Mouse (Mus musculus): Measurements from ENCODE around the gene Osbpl11. TPM values are rescaled to one million over a fixed set of nuclear protein-coding genes. Genes with fewer than 3 reads are reported as not detected.
A peak's percentile ranks its signal among the peaks of the same experiment; 100 is the strongest.

The Osbpl11 gene
- polyA plus RNA-seq, 1 experiment from 2014 or later: 21.5 TPM

DNA sequence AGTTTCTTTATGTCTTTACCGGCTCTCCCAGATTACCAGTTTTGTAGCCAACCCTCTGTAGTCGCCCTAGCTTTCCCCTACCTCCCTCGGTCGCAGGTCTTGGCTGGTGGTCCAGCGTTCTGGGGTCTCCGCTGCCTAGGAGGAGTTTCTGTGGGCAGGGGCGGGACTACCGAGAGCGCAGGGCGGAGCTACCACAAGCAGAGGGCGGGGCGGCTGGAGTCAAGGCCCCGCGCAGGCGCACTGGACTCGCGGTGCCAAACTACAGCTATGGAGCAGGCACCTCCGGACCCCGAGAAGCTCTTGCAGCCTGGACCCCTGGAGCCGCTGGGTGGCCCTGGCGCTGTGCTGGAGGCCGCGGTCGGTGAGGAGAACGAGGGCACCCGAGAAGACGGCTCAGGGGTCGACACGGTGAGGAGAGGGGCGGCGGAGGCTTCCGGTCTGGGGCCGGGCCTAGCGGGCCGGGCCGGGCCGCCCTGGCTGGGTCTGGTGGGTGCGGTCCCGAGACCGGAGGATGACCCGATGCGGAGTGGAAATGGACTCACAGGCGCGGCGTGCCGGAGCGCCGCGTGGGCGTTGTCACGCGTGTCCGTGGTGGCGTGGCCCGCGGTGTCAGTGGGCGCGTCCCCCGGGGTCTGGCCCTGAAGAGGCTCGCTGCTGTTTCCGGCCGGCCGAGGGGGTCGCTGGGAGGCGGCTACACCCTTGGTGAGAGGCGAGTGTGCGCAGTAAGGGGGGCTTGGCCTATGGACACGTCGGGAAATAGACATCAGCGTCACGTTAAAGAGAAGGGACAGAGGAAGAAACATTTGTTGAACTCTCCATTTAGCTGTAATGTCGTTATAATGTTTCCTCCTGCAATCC is 66.6 kb downstream of the Osbpl11 start, which contains the start of gene Snx4:
Gene Snx4, plus strand, starts transcription at position 249 of the 858 bp plus-strand sequence.
- under 1% methylated on average over 72 of the region's 72 CpGs for WGBS
- DNase-seq (peak; percentile 98), ATAC-seq (ENCODE audit: low FRiP score, low TSS enrichment) (peak; percentile 95)
- Histone ChIP-seq H3K36me3 (ENCODE audit: control insufficient read depth, insufficient read depth, low read length) (no peaks in the 10 kb centered on the region), H3K4me2 (ENCODE audit: low read length) (peak within 1 kb of the TSS; percentile 52), H3K9ac (replicated peaks; ENCODE audit: low read length) (peak within 1 kb of the TSS; percentile 91), H3K9me3 (ENCODE audit: control insufficient read depth, low read length) (no peaks in the 10 kb centered on the region), H3K4me1 (ENCODE audit: control insufficient read depth, insufficient read depth, low read length) (peaks cover 11% of the 10 kb centered on the region; the same call in 1 of the 2 replicates), H3K27me3 (ENCODE audit: control insufficient read depth, insufficient read depth, low read length) (no peaks in the 10 kb centered on the region), H3K4me3 (replicated peaks; ENCODE audit: low read depth, low read length) (peak within 1 kb of the TSS; percentile 92), H3K27ac (replicated peaks; ENCODE audit: low read depth, low read length) (peak within 1 kb of the TSS; percentile 78)

DNA sequence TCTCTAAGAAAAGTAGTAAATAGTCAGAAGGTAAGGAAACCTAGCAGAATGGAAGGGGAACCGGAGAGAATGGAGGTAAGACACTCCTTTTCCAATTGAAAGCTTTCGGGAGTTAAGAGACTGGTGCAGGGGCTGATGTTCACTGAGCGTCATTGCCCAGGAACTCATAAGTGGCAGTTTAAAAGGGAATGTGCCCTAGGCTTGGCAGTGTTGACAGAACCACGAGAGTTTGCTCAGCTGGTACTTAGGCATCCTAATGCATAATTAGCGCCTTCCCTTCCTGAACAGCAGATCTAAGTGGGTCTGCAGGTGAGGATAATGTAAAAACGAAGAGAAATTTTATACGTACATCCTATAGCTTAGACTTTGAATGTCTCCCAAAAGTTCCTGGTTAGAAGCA is 70.7 kb downstream of the Osbpl11 start:
- DNase-seq (no peak), ATAC-seq (ENCODE audit: low FRiP score, low TSS enrichment) (no peak)
- Histone ChIP-seq H3K4me3 (replicated peaks; ENCODE audit: low read depth, low read length) (no peak overlapping the region), H3K36me3 (ENCODE audit: control insufficient read depth, insufficient read depth, low read length) (no peaks in the 10 kb centered on the region), H3K4me1 (ENCODE audit: control insufficient read depth, insufficient read depth, low read length) (peaks cover 11% of the 10 kb centered on the region; the same call in 1 of the 2 replicates), H3K27me3 (ENCODE audit: control insufficient read depth, insufficient read depth, low read length) (no peaks in the 10 kb centered on the region), H3K27ac (replicated peaks; ENCODE audit: low read depth, low read length) (no peak overlapping the region), H3K4me2 (ENCODE audit: low read length) (no peak overlapping the region), H3K9me3 (ENCODE audit: control insufficient read depth, low read length) (no peaks in the 10 kb centered on the region), H3K9ac (replicated peaks; ENCODE audit: low read length) (no peak overlapping the region)
- WGBS: 88% methylated on average over 7 of the region's 7 CpGs

DNA sequence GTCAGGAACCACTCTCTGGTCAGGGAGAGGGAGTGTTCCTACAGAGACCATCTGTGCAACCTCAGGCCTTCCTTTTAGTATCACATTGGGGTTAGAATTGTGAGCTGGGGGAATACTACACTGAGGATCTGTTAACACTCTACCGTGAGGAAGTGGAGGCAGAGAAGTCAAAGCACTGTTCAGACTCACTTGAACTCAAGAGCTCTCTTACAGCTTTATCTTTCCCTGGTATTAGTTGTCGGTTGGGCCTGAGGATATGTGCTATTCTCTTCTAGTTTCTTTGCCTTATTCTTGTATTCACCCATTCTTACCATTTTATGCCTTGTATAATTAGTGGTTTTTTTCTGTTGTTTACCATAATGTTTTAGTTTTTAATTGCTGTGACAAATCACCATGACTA is 73.7 kb downstream of the Osbpl11 start:
- no peak overlapping the region for H3K4me3 ChIP-seq (replicated peaks; ENCODE audit: low read depth, low read length)
- peaks cover 3% of the 10 kb centered on the region; the same call in 1 of the 2 replicates for H3K4me1 ChIP-seq (ENCODE audit: control insufficient read depth, insufficient read depth, low read length)
- H3K27ac ChIP-seq (replicated peaks; ENCODE audit: low read depth, low read length): no peak overlapping the region
- no peak overlapping the region for H3K4me2 ChIP-seq (ENCODE audit: low read length)
- WGBS: 88% methylated on average over 2 of the region's 2 CpGs
- H3K36me3 ChIP-seq (ENCODE audit: control insufficient read depth, insufficient read depth, low read length): no peaks in the 10 kb centered on the region
- no peak overlapping the region for H3K9ac ChIP-seq (replicated peaks; ENCODE audit: low read length)
- no peaks in the 10 kb centered on the region for H3K9me3 ChIP-seq (ENCODE audit: control insufficient read depth, low read length)
- H3K27me3 ChIP-seq (ENCODE audit: control insufficient read depth, insufficient read depth, low read length): no peaks in the 10 kb centered on the region
- no peak for DNase-seq
- no peak for ATAC-seq (ENCODE audit: low FRiP score, low TSS enrichment)

DNA sequence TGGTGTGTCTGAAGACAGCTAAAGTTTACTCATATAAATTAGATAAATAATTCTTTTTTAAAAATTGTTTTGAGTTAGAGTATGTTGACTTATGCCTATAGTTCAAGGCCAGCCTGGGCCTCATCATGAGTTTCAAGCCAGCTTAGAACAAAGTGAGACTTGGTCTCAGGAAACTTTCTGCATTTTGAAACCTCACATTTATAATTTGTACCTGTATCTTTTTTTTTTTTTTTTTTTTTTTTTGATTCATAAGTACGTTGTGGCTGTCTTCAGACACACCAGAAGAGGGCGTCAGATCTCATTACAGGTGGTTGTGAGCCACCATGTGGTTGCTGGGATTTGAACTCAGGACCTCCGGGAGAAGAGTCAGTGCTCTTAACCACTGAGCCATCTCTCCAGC is 75.0 kb downstream of the Osbpl11 start:
- H3K27me3 ChIP-seq (ENCODE audit: control insufficient read depth, insufficient read depth, low read length): no peaks in the 10 kb centered on the region
- ATAC-seq (ENCODE audit: low FRiP score, low TSS enrichment): no peak
- WGBS: 87% methylated on average over 3 of the region's 3 CpGs
- peaks cover 3% of the 10 kb centered on the region; the same call in 1 of the 2 replicates for H3K4me1 ChIP-seq (ENCODE audit: control insufficient read depth, insufficient read depth, low read length)
- H3K9me3 ChIP-seq (ENCODE audit: control insufficient read depth, low read length): no peaks in the 10 kb centered on the region
- no peak overlapping the region for H3K9ac ChIP-seq (replicated peaks; ENCODE audit: low read length)
- peaks cover 7% of the 10 kb centered on the region for H3K36me3 ChIP-seq (ENCODE audit: control insufficient read depth, insufficient read depth, low read length)
- H3K27ac ChIP-seq (replicated peaks; ENCODE audit: low read depth, low read length): no peak overlapping the region
- no peak overlapping the region for H3K4me2 ChIP-seq (ENCODE audit: low read length)
- no peak overlapping the region for H3K4me3 ChIP-seq (replicated peaks; ENCODE audit: low read depth, low read length)
- DNase-seq: no peak

DNA sequence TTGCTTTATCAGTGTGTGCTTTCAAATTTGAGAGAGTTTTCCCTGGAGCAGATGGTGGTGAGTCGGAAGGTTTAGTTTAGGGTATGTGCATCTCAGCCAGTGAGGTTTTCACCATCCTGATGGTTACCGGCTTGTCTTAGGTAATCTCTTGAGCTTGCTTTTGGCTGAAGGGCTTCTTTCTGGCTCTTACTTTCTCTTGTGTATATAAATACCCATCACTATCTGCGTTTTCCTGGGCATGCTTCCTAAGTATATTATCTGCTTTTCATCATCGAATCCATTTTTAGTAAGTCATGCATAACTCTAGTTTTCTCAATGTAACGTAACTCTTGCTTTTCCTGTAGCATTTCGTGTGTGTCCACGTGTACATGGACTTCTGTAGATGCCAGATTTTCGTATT is 76.0 kb downstream of the Osbpl11 start:
- Histone ChIP-seq H3K9me3 (ENCODE audit: control insufficient read depth, low read length) (no peaks in the 10 kb centered on the region), H3K9ac (replicated peaks; ENCODE audit: low read length) (no peak overlapping the region), H3K4me3 (replicated peaks; ENCODE audit: low read depth, low read length) (no peak overlapping the region), H3K27me3 (ENCODE audit: control insufficient read depth, insufficient read depth, low read length) (no peaks in the 10 kb centered on the region), H3K4me2 (ENCODE audit: low read length) (no peak overlapping the region), H3K36me3 (ENCODE audit: control insufficient read depth, insufficient read depth, low read length) (peaks cover 17% of the 10 kb centered on the region), H3K27ac (replicated peaks; ENCODE audit: low read depth, low read length) (no peak overlapping the region), H3K4me1 (ENCODE audit: control insufficient read depth, insufficient read depth, low read length) (no peaks in the 10 kb centered on the region)
- WGBS: 91% methylated on average over 8 of the region's 8 CpGs
- ATAC-seq (ENCODE audit: low FRiP score, low TSS enrichment) (no peak), DNase-seq (no peak)

DNA sequence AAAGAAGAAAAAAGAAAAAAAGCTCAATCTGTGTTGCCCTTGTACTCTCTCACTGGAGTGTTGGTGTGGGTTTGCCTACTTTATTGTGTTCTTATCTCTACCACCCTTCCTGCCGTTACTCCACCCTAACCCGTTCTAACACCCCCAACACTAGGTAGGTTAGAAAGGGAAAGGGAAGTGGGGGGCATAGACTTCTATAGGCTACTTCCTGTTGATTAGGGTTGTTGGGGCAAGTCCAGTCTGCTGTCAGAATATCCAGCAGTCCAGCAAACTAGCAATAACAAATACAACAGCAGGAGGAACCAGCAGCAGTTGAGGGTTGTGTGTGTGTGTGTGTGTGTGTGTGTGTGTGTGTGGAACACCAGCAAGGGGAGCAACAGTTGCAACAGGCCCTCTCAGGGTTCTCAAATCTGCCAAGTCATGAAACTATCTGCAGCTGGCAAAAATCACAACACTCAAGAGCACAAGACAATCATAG is 76.8 kb downstream of the Osbpl11 start:
- no peak overlapping the region for H3K4me2 ChIP-seq (ENCODE audit: low read length)
- WGBS: 92% methylated on average over 2 of the region's 2 CpGs
- H3K4me1 ChIP-seq (ENCODE audit: control insufficient read depth, insufficient read depth, low read length): no peaks in the 10 kb centered on the region
- no peak overlapping the region for H3K4me3 ChIP-seq (replicated peaks; ENCODE audit: low read depth, low read length)
- H3K27ac ChIP-seq (replicated peaks; ENCODE audit: low read depth, low read length): no peak overlapping the region
- H3K36me3 ChIP-seq (ENCODE audit: control insufficient read depth, insufficient read depth, low read length): peaks cover 25% of the 10 kb centered on the region
- ATAC-seq (ENCODE audit: low FRiP score, low TSS enrichment) (no peak), DNase-seq (no peak)
- no peak overlapping the region for H3K9ac ChIP-seq (replicated peaks; ENCODE audit: low read length)
- no peaks in the 10 kb centered on the region for H3K9me3 ChIP-seq (ENCODE audit: control insufficient read depth, low read length)
- no peaks in the 10 kb centered on the region for H3K27me3 ChIP-seq (ENCODE audit: control insufficient read depth, insufficient read depth, low read length)

DNA sequence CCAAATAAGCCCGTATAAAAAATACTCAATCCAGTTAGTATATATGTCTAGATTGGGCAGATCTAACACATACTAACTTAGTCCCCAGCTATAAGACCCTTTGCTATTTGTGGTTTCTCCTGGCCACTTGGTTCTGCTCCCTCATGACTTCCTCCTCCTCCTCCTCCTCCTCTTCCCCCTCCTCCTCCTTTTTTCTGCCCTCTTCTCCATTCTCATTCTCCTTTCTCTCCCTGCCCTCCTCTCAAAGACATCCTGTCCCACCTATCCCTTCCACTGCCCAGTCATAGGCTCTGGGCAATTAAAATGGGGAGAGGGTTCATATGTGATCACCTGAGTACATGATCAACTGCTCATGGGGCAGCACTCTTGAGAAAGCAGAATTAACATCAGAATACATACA is 77.2 kb downstream of the Osbpl11 start:
- no peak overlapping the region for H3K4me3 ChIP-seq (replicated peaks; ENCODE audit: low read depth, low read length)
- no peaks in the 10 kb centered on the region for H3K9me3 ChIP-seq (ENCODE audit: control insufficient read depth, low read length)
- H3K4me2 ChIP-seq (ENCODE audit: low read length): no peak overlapping the region
- H3K9ac ChIP-seq (replicated peaks; ENCODE audit: low read length): no peak overlapping the region
- ATAC-seq (ENCODE audit: low FRiP score, low TSS enrichment) (no peak), DNase-seq (no peak)
- no peak overlapping the region for H3K27ac ChIP-seq (replicated peaks; ENCODE audit: low read depth, low read length)
- H3K27me3 ChIP-seq (ENCODE audit: control insufficient read depth, insufficient read depth, low read length): no peaks in the 10 kb centered on the region
- WGBS: 100% methylated on average over 1 of the region's 1 CpGs
- peaks cover 28% of the 10 kb centered on the region for H3K36me3 ChIP-seq (ENCODE audit: control insufficient read depth, insufficient read depth, low read length)
- H3K4me1 ChIP-seq (ENCODE audit: control insufficient read depth, insufficient read depth, low read length): no peaks in the 10 kb centered on the region

DNA sequence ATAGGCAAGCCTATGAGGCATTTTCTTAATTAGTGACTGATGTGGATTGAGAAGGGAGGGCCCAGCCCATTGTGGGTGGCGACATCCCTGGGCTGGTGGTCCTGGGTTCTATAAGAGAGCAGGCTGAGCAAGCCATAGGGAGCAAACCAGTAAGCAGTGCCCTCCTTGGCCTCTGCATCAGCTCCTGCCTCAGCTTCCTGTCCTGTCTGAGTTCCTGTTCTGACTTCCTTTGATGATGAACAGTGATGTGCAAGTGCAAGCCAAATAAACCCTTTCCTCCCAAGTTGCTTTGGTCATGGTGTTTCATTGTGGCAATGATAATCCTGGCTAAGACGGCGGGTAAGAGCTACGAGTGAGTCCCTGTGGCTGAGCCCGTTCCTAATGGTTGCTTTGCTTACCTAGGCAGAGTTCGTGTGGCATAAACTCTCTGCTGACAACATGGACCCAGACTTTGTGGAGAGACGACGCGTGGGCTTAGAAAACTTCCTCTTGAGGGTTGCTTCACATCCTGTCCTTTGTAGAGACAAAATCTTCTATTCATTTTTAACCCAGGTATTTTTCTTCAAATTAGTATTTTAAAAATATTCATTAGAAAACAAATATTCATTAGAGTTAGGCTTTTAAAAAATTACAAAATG is 82.9 kb downstream of the Osbpl11 start:
- WGBS: 90% methylated on average over 9 of the region's 9 CpGs

More for the DNA sequence above, 82.9 kb downstream of the Osbpl11 start:
- no peak overlapping the region for H3K4me3 ChIP-seq (replicated peaks; ENCODE audit: low read depth, low read length)
- ATAC-seq (ENCODE audit: low FRiP score, low TSS enrichment) (no peak), DNase-seq (no peak)
- H3K4me1 ChIP-seq (ENCODE audit: control insufficient read depth, insufficient read depth, low read length): no peaks in the 10 kb centered on the region
- no peaks in the 10 kb centered on the region for H3K27me3 ChIP-seq (ENCODE audit: control insufficient read depth, insufficient read depth, low read length)
- no peak overlapping the region for H3K9ac ChIP-seq (replicated peaks; ENCODE audit: low read length)
- peaks cover 57% of the 10 kb centered on the region for H3K36me3 ChIP-seq (ENCODE audit: control insufficient read depth, insufficient read depth, low read length)
- H3K9me3 ChIP-seq (ENCODE audit: control insufficient read depth, low read length): no peaks in the 10 kb centered on the region
- H3K27ac ChIP-seq (replicated peaks; ENCODE audit: low read depth, low read length): no peak overlapping the region
- no peak overlapping the region for H3K4me2 ChIP-seq (ENCODE audit: low read length)

Data from midbrain, embryonic 14.5 days (tissue).